Mouse (Mus musculus): ENCODE data around the gene Nr3c2.

The Nr3c2 gene

DNA sequence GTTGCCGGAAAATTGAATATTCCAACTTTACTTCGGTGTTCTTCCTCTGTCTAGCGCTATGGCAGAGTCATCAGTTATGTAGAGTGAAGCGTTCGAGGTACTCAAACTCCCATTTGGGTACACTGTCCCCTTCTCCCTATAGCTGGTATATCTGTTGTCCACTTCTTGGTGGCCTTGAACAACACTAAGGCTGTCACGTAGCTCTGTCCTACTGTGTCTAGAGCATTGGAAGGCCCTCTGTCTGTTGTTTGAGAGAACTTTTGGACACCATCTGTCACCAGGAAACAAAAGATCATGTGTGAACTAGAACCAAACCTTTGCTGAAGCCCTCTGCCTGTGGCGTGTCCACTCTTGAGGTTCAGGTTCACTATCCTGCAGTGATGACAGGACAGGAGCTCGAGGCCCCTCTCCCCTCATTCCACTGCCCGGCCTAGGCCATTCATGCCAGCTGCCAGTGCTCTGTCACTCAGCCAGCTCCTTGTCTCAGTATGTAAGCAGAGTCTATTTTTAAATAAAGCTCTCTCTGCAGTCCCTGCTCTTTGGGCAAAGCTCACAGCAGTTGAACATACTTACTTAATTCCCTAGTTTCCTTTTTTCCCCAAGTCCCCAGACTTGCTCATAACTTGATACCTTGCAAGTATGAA is 72.6 kb downstream of the Nr3c2 start:
- no peak for DNase-seq (ENCODE audit: low read depth, low spot score)

- no peak for DNase-seq (ENCODE audit: low read depth, low spot score)
Observed at GRCm38 (mm10) chr8:76972947-76973552, 73.8 kb downstream of the Nr3c2 start.

DNA sequence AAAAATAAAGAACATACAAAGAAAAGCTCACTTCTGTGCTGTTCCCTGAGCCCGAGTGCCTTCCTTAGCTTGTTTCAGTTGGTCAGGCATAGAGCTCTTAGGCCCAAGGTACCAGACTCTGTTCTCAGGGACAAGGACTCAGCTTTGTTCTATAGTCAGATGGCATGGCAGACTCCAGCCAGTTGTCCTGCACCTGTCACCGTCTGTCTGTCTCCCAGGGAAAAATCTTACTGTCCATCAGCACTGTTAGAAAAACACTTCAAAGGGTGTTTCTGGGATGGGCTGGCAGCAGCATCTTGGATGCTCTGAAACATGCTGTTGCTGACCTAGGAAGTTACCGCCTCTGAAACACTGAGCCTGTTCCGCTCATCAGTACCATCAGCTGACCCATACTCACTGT is 78.7 kb downstream of the Nr3c2 start:
- no peak for DNase-seq (ENCODE audit: low read depth, low spot score)

DNA sequence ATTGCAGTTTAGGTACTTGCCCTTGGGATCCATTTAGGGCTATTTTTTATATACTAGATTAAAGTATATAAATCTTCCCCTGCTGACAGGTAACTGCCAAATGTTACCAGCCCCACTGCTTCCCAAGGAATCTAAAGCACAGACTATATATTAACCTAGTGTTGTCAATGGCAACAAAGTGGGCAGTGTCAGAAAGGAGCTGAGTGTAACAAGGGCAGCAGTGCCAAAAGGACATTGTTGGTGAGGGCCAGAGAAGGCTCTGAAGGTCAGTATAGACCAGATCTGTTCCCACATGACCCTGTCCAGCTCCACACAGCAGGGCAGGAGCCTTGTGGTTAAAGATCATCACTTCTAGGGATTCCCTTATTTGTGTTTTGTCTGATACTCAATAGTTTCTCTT is 84.8 kb downstream of the Nr3c2 start:
- DNase-seq (ENCODE audit: low read depth, low spot score): no peak

DNA sequence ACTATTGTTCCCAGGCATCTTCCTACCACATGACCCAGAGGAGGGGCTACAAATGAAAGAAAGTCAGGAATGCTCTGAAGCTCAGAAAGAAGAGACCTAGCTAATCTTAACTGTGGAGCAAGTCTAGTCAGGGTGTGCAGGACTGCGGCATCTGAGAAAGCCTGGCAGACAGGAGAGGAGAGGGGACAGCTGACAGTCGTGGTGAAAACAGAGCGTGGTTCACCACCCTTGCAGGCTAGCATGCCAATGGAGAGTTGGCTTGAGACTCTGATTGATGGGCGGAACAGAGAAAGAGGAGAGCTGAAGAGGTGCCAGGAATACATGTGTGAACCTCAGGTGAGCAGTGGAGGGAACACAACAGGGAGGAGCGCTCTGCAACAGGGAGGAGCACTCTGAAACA is 85.6 kb downstream of the Nr3c2 start:
- no peak for DNase-seq (ENCODE audit: low read depth, low spot score)

- no peak for DNase-seq (ENCODE audit: low read depth, low spot score)
Observed at GRCm38 (mm10) chr8:76987876-76988275, 88.6 kb downstream of the Nr3c2 start.

DNA sequence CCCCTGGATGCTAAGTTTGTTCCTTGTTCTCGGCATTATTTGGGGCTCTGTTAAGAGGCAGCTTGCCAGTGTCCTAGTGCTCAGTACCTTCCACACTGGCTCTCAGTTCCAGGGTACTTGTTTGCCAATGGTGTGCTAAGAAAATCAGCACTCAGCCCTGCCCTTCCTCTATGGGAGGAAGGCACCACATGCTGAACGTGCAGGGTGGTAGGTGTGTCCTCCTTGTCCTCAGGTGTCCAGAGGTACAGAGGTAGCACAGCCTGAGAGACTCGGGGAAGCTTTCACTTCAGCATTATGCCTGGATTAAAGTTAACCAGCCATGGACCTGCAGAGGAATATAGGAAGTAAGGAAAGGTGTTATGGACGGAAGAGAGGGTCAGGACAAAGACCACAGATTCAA is 99.0 kb downstream of the Nr3c2 start:
- DNase-seq (ENCODE audit: low read depth, low spot score): no peak

DNA sequence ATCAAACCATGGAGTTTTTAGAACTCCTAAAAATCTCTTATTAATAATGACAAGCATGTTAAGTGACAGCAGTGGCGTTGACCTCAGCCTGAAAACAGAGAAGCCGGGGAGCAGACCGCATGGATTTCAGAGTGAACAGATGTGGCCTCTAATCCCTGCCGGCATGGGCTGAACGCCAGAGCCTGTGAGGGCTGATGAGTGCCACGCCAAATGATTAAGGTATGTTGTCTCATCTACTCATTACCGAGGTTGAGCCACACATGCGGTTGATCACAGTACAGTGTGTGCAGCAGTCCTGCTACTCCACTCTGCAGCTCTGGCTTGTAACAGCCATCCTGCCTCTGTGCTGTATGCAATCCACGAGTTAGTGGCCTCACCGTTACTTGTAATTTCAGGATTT is 110.2 kb downstream of the Nr3c2 start:
- DNase-seq (ENCODE audit: low read depth, low spot score): no peak

DNA sequence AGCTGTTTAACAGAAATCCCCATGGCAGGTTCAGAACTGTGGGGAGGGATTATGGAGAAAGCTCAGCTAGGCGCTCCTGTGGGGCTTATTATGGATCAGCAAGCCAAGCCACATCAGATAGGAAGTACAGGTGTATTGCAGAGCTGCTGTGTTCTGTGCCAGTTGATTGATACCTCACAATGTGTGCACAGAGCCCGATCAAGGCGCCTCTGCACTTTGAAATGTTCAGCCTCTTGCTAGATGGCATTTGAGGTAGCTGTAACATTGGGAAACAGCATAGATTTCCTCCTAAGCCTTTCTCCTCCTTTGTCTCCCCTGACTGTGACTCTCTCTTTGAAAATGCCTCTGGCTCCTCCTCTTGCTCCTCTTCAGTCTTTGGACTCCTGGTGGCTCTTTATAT is 112.7 kb downstream of the Nr3c2 start:
- no peak for DNase-seq (ENCODE audit: low read depth, low spot score)

GRCm38 (mm10) chr8:77012641-77013040 is 113.4 kb downstream of the Nr3c2 start:
- no peak for DNase-seq (ENCODE audit: low read depth, low spot score)

- DNase-seq (ENCODE audit: low read depth, low spot score): no peak
Observed at GRCm38 (mm10) chr8:77016713-77017112, 117.5 kb downstream of the Nr3c2 start.

DNA sequence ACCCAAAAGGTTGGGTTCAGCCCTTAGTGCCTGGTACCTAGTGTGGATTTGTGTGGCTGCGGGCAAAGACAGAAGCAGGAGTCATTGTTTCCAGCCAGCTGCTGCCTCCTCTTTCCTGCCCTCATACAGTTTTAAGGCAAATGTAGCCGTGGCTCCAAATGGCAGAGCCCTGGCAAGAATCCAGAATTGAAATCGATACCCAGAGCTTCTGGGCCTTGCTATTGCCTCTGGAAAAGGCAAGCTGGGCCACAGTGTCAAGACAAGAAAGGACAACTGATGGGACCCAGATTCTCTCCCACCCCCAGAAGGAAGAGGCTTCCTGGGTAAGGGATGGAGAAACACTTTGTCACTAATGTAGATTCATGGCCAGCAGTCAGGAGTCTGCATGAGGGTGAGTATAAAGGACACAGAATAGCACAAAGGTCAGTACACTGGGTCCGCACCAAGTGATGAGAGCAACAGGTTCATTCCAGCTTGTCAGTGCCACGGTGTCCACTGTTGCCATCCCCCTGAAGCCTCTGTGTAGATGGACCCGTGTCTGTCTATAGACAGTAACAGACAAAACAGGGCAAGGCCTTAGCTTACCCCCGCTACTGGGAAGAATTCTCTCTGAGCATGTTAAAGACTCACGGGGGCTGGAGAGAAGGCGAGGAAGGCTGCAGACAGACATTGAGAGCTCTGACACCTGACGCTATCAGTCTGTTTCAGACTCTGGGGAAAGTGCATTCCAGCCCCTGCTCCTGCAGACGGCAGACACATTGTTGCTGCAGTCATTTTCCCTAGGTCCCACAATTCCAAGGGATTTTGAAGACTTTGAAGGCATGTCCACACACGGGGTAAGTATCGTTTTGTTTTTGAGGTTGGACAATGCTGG is 124.8 kb downstream of the Nr3c2 start:
- no peak for DNase-seq (ENCODE audit: low read depth, low spot score)

GRCm38 (mm10) chr8:77031213-77031612 is 132.0 kb downstream of the Nr3c2 start:
- no peak for DNase-seq (ENCODE audit: low read depth, low spot score)

DNA sequence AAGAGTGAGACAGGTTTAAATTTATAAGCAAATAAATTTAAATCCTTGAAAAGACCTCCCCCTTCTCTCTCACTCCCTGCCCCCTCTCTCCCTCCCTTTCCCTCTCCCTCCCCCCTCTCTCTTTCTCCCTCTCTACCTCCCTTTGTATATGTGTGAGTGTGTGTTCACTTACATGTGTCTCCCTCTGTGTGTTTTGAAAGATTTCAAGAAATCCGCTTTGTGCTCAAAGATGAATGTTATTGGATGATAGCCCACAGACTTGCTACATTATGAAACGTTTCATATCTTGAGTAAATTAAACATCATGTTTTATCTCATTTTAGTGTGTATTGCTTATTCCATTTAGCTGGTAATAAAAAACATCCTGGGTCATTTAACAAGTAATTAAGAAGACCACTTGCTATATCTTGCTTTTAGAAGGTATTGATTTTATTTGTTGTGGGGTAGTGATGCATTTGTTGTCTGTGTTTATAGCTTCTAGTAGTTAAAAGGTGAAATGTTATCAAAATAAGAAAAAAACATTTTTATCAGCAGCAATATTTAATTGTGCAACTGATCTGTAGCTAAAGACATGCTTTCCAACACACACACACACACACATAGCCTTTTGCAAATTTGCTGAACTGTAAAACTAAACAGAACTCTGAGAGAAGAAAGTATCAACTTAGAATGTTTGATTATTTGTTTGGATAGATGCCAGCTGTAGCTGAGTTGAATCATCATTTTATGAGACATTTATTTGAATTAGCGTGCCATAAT is 134.6 kb downstream of the Nr3c2 start:
- DNase-seq (ENCODE audit: low read depth, low spot score): no peak

DNA sequence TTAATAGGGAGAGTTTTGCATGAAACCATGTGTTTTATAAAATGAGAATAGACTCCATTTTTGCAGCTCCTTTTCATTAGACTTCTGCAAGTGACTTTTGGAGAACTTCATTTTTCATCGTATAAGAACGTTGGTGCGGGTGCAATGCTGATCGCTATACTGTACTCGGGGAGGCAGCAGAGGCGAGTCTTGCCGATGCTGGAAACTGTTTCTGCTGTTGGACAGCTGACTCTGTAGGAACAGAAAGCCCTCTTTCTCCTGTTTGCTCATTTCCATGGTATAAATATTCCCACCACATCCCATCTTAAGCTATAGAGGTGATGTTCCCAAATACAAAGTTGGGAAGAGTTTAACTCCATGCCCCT is 135.2 kb downstream of the Nr3c2 start:
- no peak for DNase-seq (ENCODE audit: low read depth, low spot score)

GRCm38 (mm10) chr8:77041214-77041613 is 142.0 kb downstream of the Nr3c2 start:
- no peak for DNase-seq (ENCODE audit: low read depth, low spot score)

GRCm38 (mm10) chr8:77044849-77045248 is 145.6 kb downstream of the Nr3c2 start:
- DNase-seq (ENCODE audit: low read depth, low spot score): peak; percentile 37

- DNase-seq (ENCODE audit: low read depth, low spot score): no peak
Observed at GRCm38 (mm10) chr8:77045711-77046110, 146.5 kb downstream of the Nr3c2 start.

- DNase-seq (ENCODE audit: low read depth, low spot score): no peak
Observed at GRCm38 (mm10) chr8:77046217-77046616, 147.0 kb downstream of the Nr3c2 start.

- DNase-seq (ENCODE audit: low read depth, low spot score): no peak
Observed at GRCm38 (mm10) chr8:77046731-77047130, 147.5 kb downstream of the Nr3c2 start.

- no peak for DNase-seq (ENCODE audit: low read depth, low spot score)
Observed at GRCm38 (mm10) chr8:77051399-77052275, 152.4 kb downstream of the Nr3c2 start.

Data from c-Kit-negative CD71-positive TER-119-positive erythroid progenitor cells, embryonic 14.5 days (primary cell).